In the genomic region with DNA sequence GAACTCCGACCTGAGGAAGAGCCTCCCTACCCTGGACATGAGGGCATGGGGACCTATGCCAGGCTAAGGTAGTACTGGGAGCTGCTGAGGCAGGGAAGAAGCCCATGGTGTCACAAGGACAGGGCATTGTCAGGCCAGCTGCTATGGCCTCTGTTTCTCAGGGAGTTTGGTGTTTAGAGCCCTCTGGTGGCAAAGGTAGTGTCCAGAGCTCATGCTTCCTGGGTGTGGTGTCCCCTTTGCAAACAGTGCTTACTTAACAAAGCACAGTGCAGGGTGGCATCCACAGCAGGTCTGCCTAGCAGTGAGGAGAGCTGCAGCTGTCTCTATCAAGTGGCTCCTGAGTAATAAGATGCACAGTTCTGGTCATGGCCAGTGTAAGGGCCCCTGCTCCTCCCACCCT, we compare ENCODE assay signal across 16 mouse cellular contexts. TPM values are rescaled to one million over a fixed set of nuclear protein-coding genes. Genes with fewer than 3 reads are reported as not detected.
DNase-seq lines count a peak whose midpoint lies in the region; ATAC-seq and TF ChIP-seq lines count a peak whose summit lies in the region.
"Had no signal": no experiment of that assay in that cellular context is flagged by ENCODE, and none has a peak within 500 bp of the region (broad histone marks: within the 10 kb centered on the region; RNA-seq: fewer than 3 reads in every experiment).

No protein-coding gene starts in this region.

- peaks cover 24% of the 10 kb centered on the region for H3K4me1 ChIP-seq in heart, adult 2 months (ENCODE audit: control insufficient read depth, insufficient read depth, low read length)
- H3K4me1 ChIP-seq in kidney, postnatal 0 days (replicated peaks; ENCODE audit: insufficient read depth, low read length) = no peaks in the 10 kb centered on the region; the same call in 1 of the 2 replicates
- peaks cover 47% of the 10 kb centered on the region for H3K4me1 ChIP-seq in heart, postnatal 0 days (ENCODE audit: control insufficient read depth, insufficient read depth)
- H3K4me1 ChIP-seq in small intestine, adult 2 months (ENCODE audit: control insufficient read depth, insufficient read depth, insufficient read length, low read length) = peaks cover 13% of the 10 kb centered on the region; the same call in 1 of the 2 replicates

- TF ChIP-seq CTCF in heart, adult 2 months (IDR thresholded peaks at IDR 0.05) = peak; percentile 52
- TF ChIP-seq CTCF in kidney, postnatal 0 days (IDR thresholded peaks at IDR 0.05; ENCODE audit: low read depth) = peak; percentile 48
- TF ChIP-seq CTCF in heart, postnatal 0 days (IDR thresholded peaks at IDR 0.05; ENCODE audit: low read depth) = peak; percentile 51
- TF ChIP-seq CTCF in small intestine, adult 2 months (IDR thresholded peaks at IDR 0.05; ENCODE audit: extremely low read depth, insufficient read length, insufficient replicate concordance, low read depth, low read length) = peak; percentile 43; the same call in 1 of the 2 replicates

- DNase-seq in heart, adult 2 months = no peak
- DNase-seq in heart, adult 8-10 months (ENCODE audit: low spot score) = no peak
- no peak for DNase-seq in kidney, postnatal 0 days (ENCODE audit: low spot score)
- no peak for DNase-seq in kidney, adult 18-20 months
- peak; percentile 43 for DNase-seq in heart, postnatal 0 days (ENCODE audit: low spot score)
- DNase-seq in frontal cortex, postnatal 14 days (ENCODE audit: low spot score in 2 of 2) = no peak
- no peak for DNase-seq in thymus, postnatal 36 days
- DNase-seq: cerebellum, adult 11-12 months had no signal

- no peak overlapping the region for H3K4me3 ChIP-seq in heart, adult 2 months
- H3K4me3 ChIP-seq in kidney, postnatal 0 days (replicated peaks; ENCODE audit: low read depth, low read length) = no peak overlapping the region
- no peak overlapping the region for H3K4me3 ChIP-seq in heart, postnatal 0 days (ENCODE audit: low read depth, low read length)
- H3K4me3 ChIP-seq in small intestine, adult 2 months (ENCODE audit: low read depth, low read length) = no peak overlapping the region
- H3K4me3 ChIP-seq: embryonic facial prominence, embryonic 13.5 days; limb, embryonic 12.5 days; liver, embryonic 15.5 days; neural tube, embryonic 13.5 days had no signal

- TF ChIP-seq EP300 in heart, adult 2 months (IDR thresholded peaks at IDR 0.05; ENCODE audit: insufficient read depth, low read depth, low read length) = 0 out of 2 replicates have a peak, but pooled peaks have one; percentile 6
- TF ChIP-seq EP300 in heart, postnatal 0 days (IDR thresholded peaks at IDR 0.05; ENCODE audit: low read depth) = no peak

- WGBS in heart, adult 2 months = 60% methylated on average over 1 of the region's 1 CpGs
- 70% methylated on average over 1 of the region's 1 CpGs for WGBS in kidney, postnatal 0 days
- 59% methylated on average over 1 of the region's 1 CpGs for WGBS in heart, postnatal 0 days
- 18% methylated on average over 1 of the region's 1 CpGs for WGBS in small intestine, adult 2 months

- peak overlapping the region; percentile 81 for H3K27ac ChIP-seq in heart, adult 2 months
- H3K27ac ChIP-seq in kidney, postnatal 0 days = no peak overlapping the region
- H3K27ac ChIP-seq in heart, postnatal 0 days (ENCODE audit: low read depth) = peak overlapping the region; percentile 96
- no peak overlapping the region for H3K27ac ChIP-seq in small intestine, adult 2 months (ENCODE audit: insufficient read depth, low read depth, low read length)
- H3K27ac ChIP-seq: embryonic facial prominence, embryonic 13.5 days; hindbrain, embryonic 14.5 days; limb, embryonic 12.5 days; liver, embryonic 15.5 days; neural tube, embryonic 13.5 days had no signal

- H3K9me3 ChIP-seq in kidney, postnatal 0 days (replicated peaks; ENCODE audit: low read length) = no peaks in the 10 kb centered on the region
- peaks cover 3% of the 10 kb centered on the region; the same call in 1 of the 2 replicates for H3K9me3 ChIP-seq in heart, postnatal 0 days (replicated peaks; ENCODE audit: control insufficient read depth, low read length)
- H3K9me3 ChIP-seq: embryonic facial prominence, embryonic 13.5 days had no signal

- peaks cover 2% of the 10 kb centered on the region; the same call in 1 of the 2 replicates for H3K36me3 ChIP-seq in heart, adult 2 months (ENCODE audit: control insufficient read depth, insufficient read depth, low read length)
- H3K36me3 ChIP-seq in kidney, postnatal 0 days (ENCODE audit: insufficient read depth, low read length) = no peaks in the 10 kb centered on the region
- no peaks in the 10 kb centered on the region for H3K36me3 ChIP-seq in heart, postnatal 0 days (replicated peaks; ENCODE audit: control insufficient read depth, insufficient read depth, low read length)
- no peaks in the 10 kb centered on the region for H3K36me3 ChIP-seq in small intestine, adult 2 months (ENCODE audit: control insufficient read depth, insufficient read depth, low read length)
- H3K36me3 ChIP-seq: embryonic facial prominence, embryonic 13.5 days; limb, embryonic 12.5 days; liver, embryonic 15.5 days; neural tube, embryonic 13.5 days had no signal

- no peak overlapping the region for H3K9ac ChIP-seq in heart, adult 2 months (ENCODE audit: low read depth, low read length)
- H3K9ac ChIP-seq in kidney, postnatal 0 days (ENCODE audit: low read depth, low read length) = no peak overlapping the region
- peak overlapping the region; percentile 0; the same call in 1 of the 2 replicates for H3K9ac ChIP-seq in heart, postnatal 0 days (replicated peaks; ENCODE audit: low read depth, low read length)
- H3K9ac ChIP-seq: embryonic facial prominence, embryonic 13.5 days; hindbrain, embryonic 14.5 days; limb, embryonic 12.5 days; liver, embryonic 15.5 days; neural tube, embryonic 13.5 days had no signal

- H3K27me3 ChIP-seq in heart, adult 2 months (ENCODE audit: control insufficient read depth, insufficient read depth, low read length) = no peaks in the 10 kb centered on the region
- H3K27me3 ChIP-seq in kidney, postnatal 0 days (ENCODE audit: insufficient read depth, low read length) = peaks cover 14% of the 10 kb centered on the region
- H3K27me3 ChIP-seq in heart, postnatal 0 days (ENCODE audit: control insufficient read depth, insufficient read depth, low read length) = 0 out of 2 replicates have a peak, but pooled peaks cover 4% of the 10 kb centered on the region
- 0 out of 2 replicates have a peak, but pooled peaks cover 4% of the 10 kb centered on the region for H3K27me3 ChIP-seq in small intestine, adult 2 months (ENCODE audit: control insufficient read depth, insufficient read depth, low read length)

- H3K79me2 ChIP-seq in heart, adult 2 months (replicated peaks; ENCODE audit: control insufficient read depth, insufficient read depth, low read length) = no peaks in the 10 kb centered on the region

- no peak for TF ChIP-seq POLR2A in heart, adult 2 months (IDR thresholded peaks at IDR 0.05; ENCODE audit: insufficient read depth, low read depth, low read length)
- TF ChIP-seq POLR2A in small intestine, adult 2 months (IDR thresholded peaks at IDR 0.05; ENCODE audit: low read depth, low read length) = no peak

- H3K4me2 ChIP-seq in kidney, postnatal 0 days (ENCODE audit: low read length) = no peak overlapping the region
- H3K4me2 ChIP-seq in heart, postnatal 0 days (ENCODE audit: low read depth, low read length) = peak overlapping the region; percentile 27; the same call in 1 of the 2 replicates
- H3K4me2 ChIP-seq: embryonic facial prominence, embryonic 13.5 days; hindbrain, embryonic 14.5 days; limb, embryonic 12.5 days; liver, embryonic 15.5 days; neural tube, embryonic 13.5 days had no signal

- no peak for ATAC-seq in kidney, postnatal 0 days (replicated peaks; ENCODE audit: low FRiP score, low read depth)
- ATAC-seq in heart, postnatal 0 days (ENCODE audit: insufficient read depth, low read depth) = no peak

- intact Hi-C loops in heart, adult 2 months (cut with DNase I) = loop anchor here (2.0 kb wide), 2 partner anchors 14 to 16 kb away; partner anchors contain the start of gene Trpm5

RNA-seq across cellular contexts. Expression of gene Kcnq1, which starts 4.6 kb away (rescaled TPM):
- 10 to 100 TPM; 32.4 to 34.2 TPM for total RNA-seq in heart, adult 2 months (2021)
- polyA plus RNA-seq in heart, adult 2 months (2012; rRNA removed) = 42.0 and 48.1 TPM in 2 replicates
- 10 to 100 TPM; 30.9 to 36.9 (median 32.8) TPM for total RNA-seq in heart, adult 8-10 months (2022)
- polyA plus RNA-seq in kidney, postnatal 0 days (2015; fragmentation: Nextera tagmentation; extraction: Ambion mirVana) = 12.6 and 13.4 TPM in 2 replicates
- 73.3 and 75.9 TPM in 2 replicates for total RNA-seq in heart, postnatal 0 days (2014; rRNA removed; ENCODE audit: low replicate concordance)
- polyA plus RNA-seq in heart, postnatal 0 days (2015; fragmentation: Nextera tagmentation; extraction: Ambion mirVana) = 36.4 and 37.2 TPM in 2 replicates
- 24.0 and 41.8 TPM in 2 replicates for polyA plus RNA-seq in small intestine, adult 2 months (2012; rRNA removed)
- total RNA-seq: monocyte, adult 5-6 weeks had no signal

RNA-seq across cellular contexts. Expression of gene Trpm5, which starts 16.4 kb away (rescaled TPM):
- total RNA-seq in heart, adult 2 months (2021) = not detected
- 0.06 and 0.08 TPM in 2 replicates for polyA plus RNA-seq in heart, adult 2 months (2012; rRNA removed)
- total RNA-seq in heart, adult 8-10 months (2022) = under 1 TPM in 1 of 4 experiments, not detected in 3; 0.28 TPM
- polyA plus RNA-seq in kidney, postnatal 0 days (2015; fragmentation: Nextera tagmentation; extraction: Ambion mirVana) = 3.4 and 3.9 TPM in 2 replicates
- total RNA-seq in heart, postnatal 0 days (2014; rRNA removed; ENCODE audit: low replicate concordance) = 0.61 and 2.1 TPM in 2 replicates
- polyA plus RNA-seq in heart, postnatal 0 days (2015; fragmentation: Nextera tagmentation; extraction: Ambion mirVana) = 0.70 and 1.6 TPM in 2 replicates
- 11.9 and 13.1 TPM in 2 replicates for polyA plus RNA-seq in small intestine, adult 2 months (2012; rRNA removed)
- total RNA-seq: left cerebral cortex, adult 18-20 months; monocyte, adult 5-6 weeks had no signal

RNA-seq across cellular contexts. Expression of gene Tssc4, which starts 41.8 kb away (rescaled TPM):
- total RNA-seq in heart, adult 2 months (2021) = 10 to 100 TPM; 13.6 to 14.8 TPM
- 33.2 and 36.9 TPM in 2 replicates for polyA plus RNA-seq in heart, adult 2 months (2012; rRNA removed)
- total RNA-seq in heart, adult 8-10 months (2022) = 10 to 100 TPM; 13.6 to 15.2 (median 14.3) TPM
- 69.1 and 72.3 TPM in 2 replicates for polyA plus RNA-seq in kidney, postnatal 0 days (2015; fragmentation: Nextera tagmentation; extraction: Ambion mirVana)
- 61.9 and 71.7 TPM in 2 replicates for total RNA-seq in heart, postnatal 0 days (2014; rRNA removed; ENCODE audit: low replicate concordance)
- polyA plus RNA-seq in heart, postnatal 0 days (2015; fragmentation: Nextera tagmentation; extraction: Ambion mirVana) = 33.7 and 34.0 TPM in 2 replicates
- polyA plus RNA-seq in small intestine, adult 2 months (2012; rRNA removed) = 46.9 and 60.0 TPM in 2 replicates

RNA-seq across cellular contexts. Expression of gene Cd81, which starts 58.3 kb away (rescaled TPM):
- 100 to 1,000 TPM; 424 to 434 TPM for total RNA-seq in heart, adult 2 months (2021)
- polyA plus RNA-seq in heart, adult 2 months (2012; rRNA removed) = 641 and 822 TPM in 2 replicates
- total RNA-seq in heart, adult 8-10 months (2022) = 100 to 1,000 TPM; 397 to 430 (median 418) TPM
- polyA plus RNA-seq in kidney, postnatal 0 days (2015; fragmentation: Nextera tagmentation; extraction: Ambion mirVana) = 621 and 647 TPM in 2 replicates
- total RNA-seq in heart, postnatal 0 days (2014; rRNA removed; ENCODE audit: low replicate concordance) = 1,221 and 1,316 TPM in 2 replicates
- polyA plus RNA-seq in heart, postnatal 0 days (2015; fragmentation: Nextera tagmentation; extraction: Ambion mirVana) = 793 and 811 TPM in 2 replicates
- polyA plus RNA-seq in small intestine, adult 2 months (2012; rRNA removed) = 206 and 227 TPM in 2 replicates

Comparison
In these comparisons a context has a peak if more than half of its experiments do, and no peak if none do; other contexts are left out.
1. H3K27ac ChIP-seq: peak in heart, adult 2 months (single experiment) and heart, postnatal 0 days (single experiment); none in kidney, postnatal 0 days (single experiment) and small intestine, adult 2 months (single experiment).
2. Peak in every context shown above with its lines, with median percentiles within 50 percentile points of each other: CTCF ChIP-seq.